Mouse (Mus musculus): Measurements from ENCODE around the gene Epm2aip1.

DNA sequence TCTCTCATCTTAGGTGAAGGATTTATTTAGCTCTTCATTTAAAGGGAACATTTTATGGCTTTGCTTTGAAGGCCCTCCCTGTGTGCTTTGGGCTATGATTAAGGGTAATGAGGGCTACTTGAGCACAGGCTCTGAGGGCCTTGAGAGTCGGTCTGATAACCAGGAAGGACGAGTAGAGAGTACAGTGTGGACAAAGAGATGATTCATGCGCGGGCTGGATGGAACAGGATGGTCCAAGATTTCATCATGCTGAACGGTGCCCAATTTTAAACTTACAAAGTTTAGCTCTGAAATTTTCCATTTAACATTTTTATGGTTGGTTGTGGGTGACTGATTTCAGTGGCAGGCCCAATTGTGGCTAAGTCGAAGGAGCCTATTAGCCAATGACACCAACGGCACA is 34.4 kb downstream of the Epm2aip1 start:
- TF ChIP-seq ETS1 (IDR thresholded peaks at IDR 0.05; ENCODE audit: low read depth, low read length) (no peak), USF1 (IDR thresholded peaks at IDR 0.05; ENCODE audit: low read depth, low read length) (no peak), E2F4 (IDR thresholded peaks at IDR 0.05; ENCODE audit: borderline replicate concordance, low read depth, low read length) (no peak), ZNF384 (IDR thresholded peaks at IDR 0.05; ENCODE audit: low read depth, low read length) (no peak), CTCF (IDR thresholded peaks at IDR 0.05 in 2 of 3, conservative IDR thresholded peaks at IDR 0.05 in 1 of 3; ENCODE audit: control insufficient read depth in 1 of 3, insufficient read depth in 1 of 3, low read depth in 2 of 3, low read length in 3 of 3, poor library complexity in 1 of 3, severe bottlenecking in 1 of 3) (no peak), POLR2A (IDR thresholded peaks at IDR 0.05; ENCODE audit: control insufficient read depth in 1 of 2, insufficient read depth in 1 of 2, low read depth in 1 of 2, low read length in 2 of 2, poor library complexity in 1 of 2) (no peak), RAD21 (IDR thresholded peaks at IDR 0.05; ENCODE audit: low read depth, low read length) (no peak), GABPA (IDR thresholded peaks at IDR 0.05; ENCODE audit: low read depth, low read length) (no peak), MEF2A (IDR thresholded peaks at IDR 0.05; ENCODE audit: extremely low read depth, insufficient replicate concordance, low read depth, low read length, poor library complexity, severe bottlenecking) (no peak), ZC3H11A (IDR thresholded peaks at IDR 0.05; ENCODE audit: low read depth, low read length) (no peak), USF2 (IDR thresholded peaks at IDR 0.05; ENCODE audit: borderline replicate concordance in 1 of 2, insufficient read depth in 1 of 2, low read depth in 1 of 2, low read length in 2 of 2) (no peak), CHD2 (IDR thresholded peaks at IDR 0.05; ENCODE audit: low read length) (no peak)

All from MEL (cell line).